Mouse (Mus musculus): Measurements from ENCODE around the gene Ccdc186. TPM values are rescaled to one million over a fixed set of nuclear protein-coding genes. Genes with fewer than 3 reads are reported as not detected.

Gene Ccdc186
- polyA plus RNA-seq (2017; shearing (Covaris generic)), result 10 to 100 TPM; 18.2 to 19.0 TPM

DNA sequence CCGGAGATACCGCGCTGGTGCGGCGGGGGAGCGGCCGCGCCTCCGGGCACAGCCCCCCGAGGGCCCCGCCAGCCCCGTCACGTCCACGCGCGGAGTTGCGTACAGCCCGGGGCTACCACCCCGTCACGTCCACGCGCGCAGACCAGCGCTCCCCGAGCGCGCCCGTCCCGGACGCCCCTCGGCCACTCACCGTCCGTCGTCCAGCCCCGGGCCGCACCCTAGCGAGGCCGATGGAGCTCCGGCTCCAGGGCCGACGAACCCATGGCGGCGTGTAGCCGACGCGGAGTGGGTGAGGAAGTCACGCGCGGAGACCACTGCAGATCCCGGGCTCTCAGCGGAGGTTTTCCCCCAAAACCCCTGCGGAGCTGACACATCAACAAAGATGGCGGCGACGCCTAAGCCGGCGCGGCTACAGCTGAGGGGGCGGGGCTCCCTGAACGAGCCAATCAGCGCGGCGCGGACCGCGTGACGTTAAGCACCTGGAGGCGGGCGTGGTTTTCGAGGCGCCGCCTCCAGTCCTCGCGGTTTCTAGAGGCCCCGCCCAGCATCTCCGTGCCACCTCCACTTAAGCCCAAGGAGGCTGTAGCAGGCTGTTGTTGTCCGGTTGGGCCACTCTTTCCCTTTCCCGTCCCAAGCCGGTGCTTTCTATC, at the start of gene Ccdc186:
Gene Ccdc186, minus strand, starts transcription at position 393 of the 650 bp plus-strand sequence.

DNA sequence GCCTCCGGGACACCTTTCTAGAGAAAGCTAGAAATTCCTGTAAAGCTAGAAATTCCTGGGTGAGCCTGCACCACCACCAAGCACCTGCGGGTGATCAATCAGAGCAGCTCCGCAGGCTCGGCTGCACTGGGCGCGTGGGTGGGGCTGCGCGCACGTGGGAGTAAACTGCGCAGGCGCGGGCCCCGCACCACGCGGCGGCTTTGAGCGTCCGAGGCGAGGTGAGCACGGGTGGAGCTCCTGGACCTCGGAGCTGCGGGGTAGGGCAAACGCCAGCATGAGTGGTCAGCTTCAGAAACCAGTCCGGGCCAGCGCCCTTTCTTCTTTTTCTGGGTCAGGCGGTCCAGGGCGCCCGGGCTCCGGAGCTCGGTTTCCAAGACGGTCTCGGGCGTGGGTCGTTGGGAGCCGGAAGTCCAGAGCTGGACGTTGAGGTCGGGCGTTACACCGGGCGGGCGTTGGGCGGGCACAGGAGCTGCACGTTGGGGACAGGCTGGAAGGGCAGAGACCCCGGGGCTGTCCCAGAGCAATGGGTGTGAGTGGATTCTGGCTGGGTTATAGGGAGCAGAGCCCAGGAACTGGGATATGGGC, 4.1 kb upstream of the Ccdc186 start, which contains the start of gene Tdrd1:
Gene Tdrd1, plus strand, starts transcription at position 163 of the 585 bp plus-strand sequence.

Other genes starting within 250 kb of the Ccdc186 start
- gene Adrb1, start 100.0 kb downstream of the Ccdc186 start, polyA plus RNA-seq (2017; shearing (Covaris generic)), result under 1 TPM in 1 of 2 experiments, not detected in 1; 0.23 TPM
- under 1 TPM in 1 of 2 experiments, not detected in 1; 0.12 TPM for gene Tdrd1, start 4.0 kb upstream of the Ccdc186 start, polyA plus RNA-seq (2017; shearing (Covaris generic))
- not detected for gene Vwa2, start 52.1 kb upstream of the Ccdc186 start, polyA plus RNA-seq (2017; shearing (Covaris generic))
- under 1 TPM in 1 of 2 experiments, not detected in 1; 0.12 TPM for gene Afap1l2, start 186.0 kb upstream of the Ccdc186 start, polyA plus RNA-seq (2017; shearing (Covaris generic))

Data from activated CD4-positive, CD25-positive, alpha-beta regulatory T cell (primary cell).